Mouse (Mus musculus) kidney, postnatal 25 days (tissue): ENCODE results near the gene Gm10912.
"Not testable (repeated sequence)": the region's sequence is repeated elsewhere in the genome, so short reads cannot be mapped to it uniquely, and the experiment has no call there.

Source experiments
- DNase-seq, 2 experiments: peaks; one replicate each; pipeline ENCODE4 v3.0.0; 2021; ENCODE audit warnings: mixed read lengths in 2 of 2

Gm10912 gene

DNA sequence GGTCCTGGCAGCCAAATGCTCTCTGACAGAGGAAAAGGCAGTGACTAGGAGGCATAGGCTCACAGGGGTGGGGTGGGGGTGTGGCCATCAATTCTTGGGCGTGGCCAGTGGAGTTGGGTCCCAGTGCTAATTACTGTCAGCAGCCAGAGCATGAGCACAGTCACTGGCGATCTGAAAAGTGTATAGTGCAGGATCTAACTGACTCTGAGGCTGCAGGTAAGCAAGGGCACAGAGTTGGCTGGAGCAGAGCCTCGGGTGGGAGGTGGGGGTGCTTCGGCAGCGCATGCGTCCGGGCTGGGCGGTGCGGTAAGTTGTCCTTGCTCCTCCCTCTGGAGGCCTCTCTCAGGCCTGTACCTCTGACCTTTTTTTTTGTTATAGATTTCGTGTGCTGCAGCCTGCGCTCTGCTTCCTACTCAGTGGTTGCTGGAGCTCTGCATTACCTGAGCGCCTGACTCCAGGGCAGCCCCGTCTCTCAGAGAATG, 4.1 kb downstream of the Gm10912 start, which contains the start of gene Cd59b:
Cd59b (plus strand) TSS at position 146 of the 482 bp plus-strand sequence.
- peak; percentile 73 to 81 for DNase-seq

DNA sequence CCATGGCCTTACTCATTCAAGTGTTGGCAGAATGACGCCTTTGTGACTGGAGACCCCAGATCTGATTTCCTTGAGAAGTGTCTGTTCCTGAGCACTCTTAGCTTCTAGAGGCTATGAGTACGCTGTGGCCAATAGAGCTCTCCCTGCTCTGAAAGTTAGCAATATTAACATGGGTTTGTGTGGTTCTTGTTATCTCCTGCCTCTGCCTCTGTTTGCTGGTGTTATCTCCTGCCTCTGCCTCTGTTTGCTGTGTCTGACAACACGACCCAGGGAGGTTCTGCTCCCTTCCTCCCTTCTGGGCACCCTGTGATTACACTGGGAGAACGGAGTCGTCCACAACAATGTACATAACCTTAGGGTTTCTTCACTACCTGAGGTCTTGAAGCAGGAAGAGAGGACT, 12.7 kb downstream of the Gm10912 start:
- not testable (repeated sequence) for DNase-seq

DNA sequence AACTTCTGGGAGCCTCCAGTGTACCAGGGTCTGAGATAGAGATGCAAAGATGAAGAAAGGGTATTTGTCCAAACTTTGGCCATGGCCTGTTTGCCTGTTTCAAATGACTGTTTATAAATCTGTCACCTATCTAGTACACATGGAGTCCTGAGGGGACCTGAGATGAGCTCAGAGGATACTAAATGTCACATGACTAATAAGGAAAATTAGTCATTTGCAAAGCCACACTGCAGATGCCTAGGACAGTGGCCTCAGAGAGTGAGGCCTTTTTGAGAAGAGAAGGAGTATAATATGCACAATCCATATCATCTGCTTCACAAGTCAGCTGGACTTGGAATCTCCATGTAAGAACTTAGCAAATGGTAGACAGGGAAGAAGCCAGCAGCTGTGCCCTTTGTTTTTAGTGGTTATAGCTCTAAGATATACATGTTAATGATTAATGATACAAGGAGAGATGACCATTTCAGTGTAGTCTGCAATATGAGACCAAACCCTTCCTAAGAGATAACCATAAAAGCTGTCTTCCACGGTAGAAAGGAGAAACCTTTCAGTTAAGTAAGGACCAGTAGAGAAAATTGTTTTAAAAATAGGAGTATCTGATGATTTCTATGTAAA, 15.9 kb downstream of the Gm10912 start:
- DNase-seq: not testable (repeated sequence)

DNA sequence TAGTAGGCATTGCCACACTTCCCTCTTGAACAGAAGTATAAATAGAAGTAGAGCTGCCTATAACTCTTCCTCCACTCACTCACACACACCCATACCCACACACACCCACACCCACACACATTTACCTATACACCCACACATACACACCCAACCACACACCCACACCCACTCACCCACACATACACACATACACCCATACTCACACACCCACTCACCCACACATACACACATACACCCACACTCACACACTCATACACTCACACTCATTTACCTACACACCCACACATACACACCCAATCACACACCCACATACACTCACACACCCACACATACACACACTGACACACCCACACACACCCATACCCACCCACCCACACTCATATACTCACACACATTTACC, 16.8 kb downstream of the Gm10912 start:
- DNase-seq: no peak

DNA sequence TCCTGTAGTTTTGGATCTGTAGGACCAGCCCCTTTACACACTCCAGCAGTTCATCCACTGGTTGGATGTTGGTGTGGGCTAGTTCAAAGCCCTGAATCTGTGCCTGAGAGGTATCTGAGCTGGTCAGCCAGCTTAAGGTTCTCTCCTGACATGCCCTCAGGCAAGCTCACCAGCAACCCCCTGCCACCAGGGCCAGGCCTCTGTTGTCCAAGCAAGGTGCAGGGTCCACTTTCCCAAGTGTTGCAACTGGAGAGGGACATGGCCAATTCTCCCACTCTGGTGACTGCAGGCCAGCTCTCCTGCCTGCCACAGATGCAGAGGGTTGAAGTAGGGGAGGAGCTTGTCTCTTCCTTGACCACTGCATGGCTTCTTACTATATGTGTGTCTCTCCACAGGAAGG, 18.4 kb downstream of the Gm10912 start:
- DNase-seq: not testable (repeated sequence)

DNA sequence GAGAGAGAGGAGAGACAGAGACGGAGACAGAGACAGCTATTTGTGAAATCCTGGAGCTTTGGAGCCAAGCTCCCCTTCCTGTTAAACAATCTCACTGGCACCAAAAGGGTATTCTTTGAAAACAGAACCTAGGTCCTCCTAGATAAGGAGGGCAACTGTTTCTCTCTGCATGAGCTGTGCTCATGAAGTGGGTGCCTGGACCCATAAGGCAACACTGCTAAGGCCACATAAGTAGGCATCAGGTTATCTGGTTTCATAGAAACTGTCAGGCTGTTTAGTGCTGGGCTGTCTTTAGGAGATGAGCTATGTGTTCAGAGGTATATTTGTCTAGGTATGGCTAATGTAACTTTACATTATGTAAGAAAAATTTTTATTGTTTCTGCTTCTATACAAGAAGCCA, 21.9 kb downstream of the Gm10912 start:
- DNase-seq: not testable (repeated sequence)

DNA sequence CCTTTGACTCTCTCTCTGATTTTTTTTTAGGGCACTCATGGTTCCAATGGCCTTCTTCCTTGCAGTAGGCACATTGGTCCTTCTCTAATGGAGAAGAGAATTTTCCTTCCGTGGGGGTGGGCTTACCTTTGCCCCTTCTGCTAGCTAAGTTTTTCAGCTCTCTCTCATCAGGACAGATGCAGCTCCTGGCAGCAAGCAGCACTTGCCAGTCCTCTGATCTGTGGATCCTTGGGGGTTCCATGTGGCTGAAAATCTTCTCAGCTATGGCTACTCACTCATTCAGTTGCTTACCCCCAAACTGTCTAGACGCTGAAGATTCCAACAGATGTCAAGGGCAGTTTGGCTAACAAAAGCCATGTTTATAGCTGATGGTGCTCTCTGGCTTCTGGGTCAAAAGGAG, 27.7 kb downstream of the Gm10912 start:
- DNase-seq: no peak

DNA sequence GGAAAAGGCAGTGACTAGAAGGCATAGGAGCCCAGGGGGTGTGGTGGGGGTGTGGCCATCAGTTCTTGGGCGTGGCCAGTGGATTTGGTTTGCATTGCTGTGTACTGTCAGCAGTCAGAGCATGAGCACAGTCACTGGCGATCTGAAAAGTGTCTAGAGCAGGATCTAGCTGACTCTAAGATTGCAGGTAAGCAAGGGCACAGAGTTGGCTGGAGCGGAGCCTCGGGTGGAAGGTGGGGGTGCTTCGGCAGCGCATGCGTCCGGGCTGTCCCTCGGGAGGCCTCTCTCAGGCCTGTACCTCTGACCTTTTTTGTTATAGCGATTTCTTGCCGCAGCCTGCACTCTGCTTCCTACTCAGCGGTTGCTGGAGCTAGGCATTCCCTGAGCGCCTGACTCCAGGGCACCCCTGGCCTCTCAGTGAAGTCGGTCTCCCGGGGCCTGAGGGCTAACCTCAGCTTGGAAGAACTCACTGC, 30.2 kb downstream of the Gm10912 start, which contains the start of gene Cd59a:
Cd59a (plus strand) TSS at position 61 of the 473 bp plus-strand sequence.
- peak; percentile 94 for DNase-seq

DNA sequence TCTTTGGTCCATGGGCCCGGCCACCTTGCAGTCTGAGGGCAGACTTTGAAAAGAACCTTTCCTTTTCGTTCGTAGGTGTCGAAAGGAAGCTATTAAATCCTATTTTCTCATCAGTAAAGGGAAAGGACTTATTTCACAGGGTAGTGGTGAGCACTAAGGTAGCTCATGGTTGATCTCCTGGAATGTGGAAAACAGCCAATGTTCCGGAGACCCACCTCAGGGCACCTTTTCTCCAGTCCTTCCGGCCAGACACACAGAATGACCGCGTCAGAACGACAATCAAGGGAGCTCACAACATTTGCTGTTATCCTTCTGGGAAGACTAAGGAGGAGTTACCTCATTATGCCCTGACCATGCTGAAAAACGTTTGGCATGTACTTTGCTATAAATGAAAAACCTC, 30.6 kb downstream of the Gm10912 start:
- DNase-seq: peak in 1 of 2 experiments; percentile 12

DNA sequence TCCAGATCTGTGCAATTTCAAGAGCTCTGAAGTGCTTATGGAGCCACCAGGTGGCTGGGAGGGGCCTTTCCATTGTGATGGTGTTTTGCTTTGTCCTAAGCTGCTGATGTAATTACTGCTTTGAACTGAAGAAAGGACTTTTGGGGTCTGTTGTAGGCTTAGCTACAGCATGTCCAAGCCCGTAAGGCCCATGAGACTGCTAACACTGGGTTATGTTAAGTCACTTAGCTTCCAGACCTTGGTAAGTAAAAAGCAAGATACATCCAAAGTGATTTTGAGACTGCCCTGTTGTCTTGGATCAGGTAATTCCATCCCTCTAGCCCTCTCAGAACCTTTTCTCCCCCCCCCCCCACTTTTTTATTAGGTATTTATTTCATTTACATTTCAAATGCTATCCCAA, 31.2 kb downstream of the Gm10912 start:
- DNase-seq: not testable (repeated sequence)

DNA sequence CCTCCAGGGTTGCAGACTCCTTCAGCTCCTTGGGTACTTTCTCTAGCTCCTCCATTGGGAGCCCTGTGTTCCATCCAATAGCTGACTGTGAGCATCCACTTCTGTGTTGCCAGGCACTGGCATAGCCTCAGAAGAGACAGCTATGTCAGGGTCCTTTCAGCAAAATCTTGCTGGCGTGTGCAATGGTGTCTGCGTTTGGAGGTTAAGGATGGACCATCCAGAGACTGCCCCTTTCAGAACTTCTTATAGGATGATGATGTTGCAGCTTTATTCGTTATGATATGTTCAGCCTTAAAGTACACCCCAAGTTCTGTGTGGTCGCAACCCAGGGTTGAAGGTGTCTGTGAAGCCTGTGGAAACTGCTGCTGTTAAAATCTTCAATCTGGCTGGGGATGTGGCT, 31.8 kb downstream of the Gm10912 start:
- not testable (repeated sequence) for DNase-seq

DNA sequence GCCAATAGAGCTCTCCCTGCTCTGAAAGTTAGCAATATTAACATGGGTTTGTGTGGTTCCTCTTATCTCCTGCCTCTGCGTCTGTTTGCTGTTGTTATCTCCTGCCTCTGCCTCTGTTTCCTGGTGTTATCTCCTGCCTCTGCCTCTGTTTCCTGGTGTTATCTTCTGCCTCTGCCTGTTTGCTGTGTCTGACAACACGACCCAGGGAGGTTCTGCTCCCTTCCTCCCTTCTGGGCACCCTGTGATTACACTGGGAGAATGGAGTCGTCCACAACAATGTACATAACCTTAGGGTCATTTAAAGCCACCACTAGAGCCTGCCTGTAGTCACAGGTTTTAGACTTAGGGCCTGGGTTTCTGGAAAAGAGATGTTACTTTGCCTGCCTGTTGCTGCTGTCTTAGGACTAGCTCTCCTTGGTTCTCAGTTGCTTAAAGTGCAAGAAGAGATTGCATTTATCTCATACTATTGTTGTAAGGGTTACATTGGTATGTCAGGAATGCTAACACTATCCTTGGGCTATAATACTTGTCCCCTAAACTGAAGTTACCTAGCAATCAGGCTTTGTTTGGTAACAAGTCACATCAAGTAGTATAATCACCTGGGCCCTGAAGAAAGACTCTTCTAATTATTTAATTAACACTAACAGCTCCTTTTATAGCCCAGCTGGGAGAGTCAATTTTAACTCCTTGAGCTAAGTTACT, 33.1 kb downstream of the Gm10912 start:
- DNase-seq: no peak

DNA sequence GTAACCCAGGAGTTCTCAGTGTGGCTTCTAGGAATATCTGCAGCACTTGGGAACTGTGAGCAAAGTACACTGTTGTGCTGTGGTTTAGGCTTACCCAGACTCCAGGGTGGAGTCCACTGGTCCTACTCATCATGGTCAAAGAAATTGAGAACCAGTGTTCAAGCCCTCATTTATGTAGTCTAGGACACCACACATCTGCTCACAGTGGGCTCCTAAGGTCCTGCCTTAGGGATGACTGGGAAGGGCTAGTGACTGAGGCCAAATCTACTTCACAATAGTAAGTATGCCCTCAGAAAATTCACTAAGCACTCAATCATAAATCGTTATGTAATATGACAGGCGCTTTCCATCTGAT, 33.6 kb downstream of the Gm10912 start:
- no peak for DNase-seq

DNA sequence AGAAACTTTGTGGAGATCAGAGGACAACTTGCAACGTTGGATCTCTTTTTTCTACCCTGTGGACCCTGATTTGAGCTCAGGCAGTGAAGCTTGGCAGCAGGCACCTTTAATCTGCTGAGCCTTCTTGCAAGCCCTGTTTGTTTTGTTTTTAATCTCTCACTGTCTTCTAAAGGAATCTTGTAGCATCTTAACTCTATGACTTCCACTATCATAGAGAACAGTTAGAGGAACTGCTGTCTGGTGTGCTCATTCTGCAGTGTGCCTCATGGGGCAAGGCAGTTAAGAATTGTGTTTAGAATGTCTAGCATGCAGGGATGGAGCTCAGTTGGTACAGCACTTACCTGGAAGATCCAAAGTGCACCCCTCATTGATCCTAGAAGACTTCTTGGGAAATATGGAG, 34.3 kb downstream of the Gm10912 start:
- DNase-seq: no peak

DNA sequence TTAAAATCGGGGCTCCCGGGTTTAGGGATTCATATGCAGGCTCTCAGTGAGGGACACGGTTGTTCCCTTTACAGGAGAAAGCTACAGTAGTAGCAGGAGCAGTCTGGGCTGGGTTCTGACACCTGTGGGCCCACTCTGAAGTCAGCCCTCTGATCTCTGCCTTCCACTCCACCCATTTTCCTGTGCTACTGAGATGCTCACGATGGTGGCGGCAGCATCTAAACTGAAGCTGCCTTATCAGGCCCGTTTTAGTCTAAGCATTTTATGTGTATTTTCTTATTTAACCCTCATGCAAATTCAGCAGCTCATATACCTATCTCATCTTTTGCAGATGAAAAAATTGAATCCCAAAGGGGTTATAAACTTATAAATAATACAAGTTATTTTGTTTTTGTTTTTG, 39.2 kb downstream of the Gm10912 start:
- DNase-seq: no peak

DNA sequence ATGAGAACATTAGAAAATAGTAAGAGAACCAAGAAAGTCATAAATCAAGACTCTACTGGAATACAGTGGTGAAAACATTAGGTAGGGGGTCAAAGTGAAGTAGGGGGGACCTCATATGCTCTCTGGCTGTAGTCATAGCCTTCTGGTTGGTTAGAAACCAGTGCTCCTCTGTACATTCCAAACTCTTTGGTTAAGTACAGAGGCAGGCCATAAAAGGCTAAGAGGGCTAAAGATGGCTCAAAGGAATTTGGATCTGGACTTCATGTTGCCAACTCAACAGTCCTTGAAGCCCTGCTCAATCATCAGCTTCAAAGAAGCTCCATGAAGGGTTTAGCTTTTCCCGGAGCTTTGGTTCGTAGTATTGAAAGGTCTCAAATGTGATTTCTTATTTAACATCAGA, 43.4 kb downstream of the Gm10912 start:
- not testable (repeated sequence) for DNase-seq

DNA sequence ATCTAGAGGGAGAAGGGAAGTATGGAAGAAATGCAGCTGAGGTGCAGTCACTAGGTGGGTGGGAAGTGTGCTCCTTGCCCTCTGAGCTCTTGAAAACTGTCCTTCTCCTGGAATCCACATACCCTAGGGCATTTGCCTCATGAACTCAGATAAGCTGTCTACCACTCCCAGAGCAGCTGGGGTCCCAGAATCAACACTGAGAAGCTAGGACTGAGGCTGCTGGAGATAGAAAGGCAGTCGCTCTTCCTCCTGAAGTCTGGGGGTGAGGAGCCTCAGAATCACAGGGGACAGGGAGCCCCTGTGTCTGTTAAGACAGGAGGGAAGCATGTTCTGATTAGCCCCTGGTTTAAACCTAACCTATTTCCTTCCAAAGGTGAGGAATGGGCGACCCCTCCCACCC, 43.9 kb downstream of the Gm10912 start:
- no peak for DNase-seq

DNA sequence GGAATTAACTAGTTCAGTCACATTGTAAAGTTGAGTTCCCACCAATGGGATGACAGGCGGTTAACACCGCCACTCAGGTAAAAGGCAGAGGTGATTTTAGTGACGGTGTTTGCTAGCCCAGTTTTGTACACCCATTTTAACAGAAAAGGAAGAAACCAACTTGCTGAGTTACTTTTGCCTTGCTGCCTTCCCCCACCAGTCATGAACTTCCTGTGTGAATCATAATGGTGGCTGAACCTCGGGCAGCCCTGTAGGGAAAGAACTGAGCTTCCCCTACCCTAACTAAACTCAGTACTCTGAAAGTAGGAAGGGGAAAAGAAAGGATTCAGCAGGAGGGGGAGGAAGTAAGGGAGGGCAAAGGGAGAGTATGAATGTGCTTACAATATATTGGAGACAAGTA, 44.4 kb downstream of the Gm10912 start:
- no peak for DNase-seq

DNA sequence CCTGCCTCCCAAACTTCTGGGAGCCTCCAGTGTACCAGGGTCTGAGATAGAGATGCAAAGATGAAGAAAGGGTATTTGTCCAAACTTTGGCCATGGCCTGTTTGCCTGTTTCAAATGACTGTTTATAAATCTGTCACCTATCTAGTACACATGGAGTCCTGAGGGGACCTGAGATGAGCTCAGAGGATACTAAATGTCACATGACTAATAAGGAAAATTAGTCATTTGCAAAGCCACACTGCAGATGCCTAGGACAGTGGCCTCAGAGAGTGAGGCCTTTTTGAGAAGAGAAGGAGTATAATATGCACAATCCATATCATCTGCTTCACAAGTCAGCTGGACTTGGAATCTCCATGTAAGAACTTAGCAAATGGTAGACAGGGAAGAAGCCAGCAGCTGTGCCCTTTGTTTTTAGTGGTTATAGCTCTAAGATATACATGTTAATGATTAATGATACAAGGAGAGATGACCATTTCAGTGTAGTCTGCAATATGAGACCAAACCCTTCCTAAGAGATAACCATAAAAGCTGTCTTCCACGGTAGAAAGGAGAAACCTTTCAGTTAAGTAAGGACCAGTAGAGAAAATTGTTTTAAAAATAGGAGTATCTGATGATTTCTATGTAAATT, 45.7 kb downstream of the Gm10912 start:
- DNase-seq: not testable (repeated sequence)

DNA sequence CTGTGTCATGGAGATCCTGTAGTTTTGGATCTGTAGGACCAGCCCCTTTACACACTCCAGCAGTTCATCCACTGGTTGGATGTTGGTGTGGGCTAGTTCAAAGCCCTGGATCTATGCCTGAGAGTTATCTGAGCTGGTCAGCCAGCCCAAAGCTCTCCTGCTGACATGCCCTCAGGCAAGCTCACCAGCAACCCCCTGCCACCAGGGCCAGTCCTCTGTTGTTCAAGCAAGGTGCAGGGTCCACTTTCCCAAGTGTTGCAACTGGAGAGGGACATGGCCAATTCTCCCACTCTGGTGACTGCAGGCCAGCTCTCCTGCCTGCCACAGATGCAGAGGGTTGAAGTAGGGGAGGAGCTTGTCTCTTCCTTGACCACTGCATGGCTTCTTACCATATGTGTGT, 47.9 kb downstream of the Gm10912 start:
- not testable (repeated sequence) for DNase-seq

DNA sequence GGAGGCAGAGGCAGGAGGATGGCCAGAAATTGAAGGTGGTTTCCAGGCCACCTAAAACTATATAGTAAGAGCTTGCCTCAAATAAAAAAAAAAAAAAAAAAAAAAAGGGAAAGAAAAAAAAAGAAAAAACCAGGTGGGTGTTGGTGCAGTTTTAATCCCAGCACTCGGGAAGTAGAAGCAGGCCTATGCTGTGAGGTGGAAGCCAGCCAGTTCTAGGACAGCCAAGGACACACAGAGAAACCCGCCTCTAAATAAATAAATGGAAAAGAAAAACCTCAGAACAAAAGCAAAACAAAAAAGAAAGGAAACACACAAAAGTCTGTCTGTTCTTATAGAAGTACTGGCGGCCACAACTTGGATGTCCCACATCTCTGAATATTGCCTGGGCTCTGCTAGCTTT, 49.3 kb downstream of the Gm10912 start:
- DNase-seq: no peak
